Mouse (Mus musculus): Measurements from ENCODE around the gene Hacd2. TPM values are rescaled to one million over a fixed set of nuclear protein-coding genes. Genes with fewer than 3 reads are reported as not detected.

The Hacd2 gene
- total RNA-seq, 2 experiments from 2014 or later, result 31.3 to 38.2 TPM

DNA sequence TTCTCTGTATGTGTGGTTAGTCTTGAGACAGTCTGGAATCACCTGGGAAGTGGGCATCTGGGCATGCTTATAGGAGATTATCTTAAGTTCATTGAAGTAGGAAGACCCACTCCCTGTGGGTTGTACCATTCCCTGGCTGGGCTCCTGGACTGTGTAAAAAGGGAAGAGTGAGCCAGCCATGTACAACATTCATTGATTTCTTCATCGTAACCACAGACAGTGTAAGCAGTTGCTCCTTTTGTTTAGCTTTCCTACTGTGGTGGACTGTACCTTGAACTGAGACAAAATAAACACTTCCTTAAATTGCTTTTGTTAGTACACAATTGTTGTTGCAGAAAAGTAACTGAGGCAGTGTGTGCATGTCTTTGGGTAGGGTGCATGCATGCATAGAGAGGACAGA lies 33.6 kb downstream of the Hacd2 start:
- DNase-seq, result no peak

DNA sequence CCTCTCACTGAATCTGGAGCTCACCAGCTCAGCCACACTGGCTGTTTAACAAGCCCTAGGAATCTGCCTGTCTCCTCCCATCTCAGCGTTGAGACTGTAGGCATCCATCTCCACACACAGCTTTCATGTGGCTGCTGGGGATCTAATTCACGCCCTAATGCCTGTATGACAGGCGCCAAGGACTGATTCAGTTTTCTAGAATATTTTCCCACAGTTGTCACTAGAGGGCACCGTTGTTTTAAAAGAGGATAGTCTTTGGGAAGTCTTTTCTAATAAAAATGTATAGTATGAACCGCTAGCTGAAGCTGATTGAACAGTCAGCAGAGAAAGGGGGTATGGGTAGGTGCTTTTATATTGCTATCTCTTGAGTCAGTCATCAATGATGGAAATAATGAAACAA lies 34.1 kb downstream of the Hacd2 start:
- peak in 1 of 2 experiments; percentile 25 for DNase-seq

DNA sequence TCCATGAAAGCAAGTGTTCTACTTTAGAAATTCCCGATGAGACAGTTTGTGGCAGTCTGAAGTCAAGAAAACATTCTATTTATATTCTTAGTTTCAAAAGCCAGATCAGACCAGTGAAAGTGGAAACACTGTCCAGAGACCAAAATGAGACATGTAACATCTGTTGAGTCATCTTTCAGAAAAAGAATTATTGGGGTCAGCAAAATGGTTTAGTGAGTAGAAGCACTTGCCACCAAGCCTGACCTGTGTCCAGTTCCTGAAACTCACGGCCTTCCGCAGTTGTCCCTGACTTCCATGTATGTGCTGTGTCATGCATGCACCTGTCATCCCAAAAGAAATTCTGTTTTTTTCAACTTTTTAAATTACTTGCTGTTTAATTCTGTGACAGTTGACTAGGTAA lies 34.6 kb downstream of the Hacd2 start:
- DNase-seq, result no peak

GRCm38 (mm10) chr16:35061017-35061416 lies 38.8 kb downstream of the Hacd2 start:
- no peak for DNase-seq

DNA sequence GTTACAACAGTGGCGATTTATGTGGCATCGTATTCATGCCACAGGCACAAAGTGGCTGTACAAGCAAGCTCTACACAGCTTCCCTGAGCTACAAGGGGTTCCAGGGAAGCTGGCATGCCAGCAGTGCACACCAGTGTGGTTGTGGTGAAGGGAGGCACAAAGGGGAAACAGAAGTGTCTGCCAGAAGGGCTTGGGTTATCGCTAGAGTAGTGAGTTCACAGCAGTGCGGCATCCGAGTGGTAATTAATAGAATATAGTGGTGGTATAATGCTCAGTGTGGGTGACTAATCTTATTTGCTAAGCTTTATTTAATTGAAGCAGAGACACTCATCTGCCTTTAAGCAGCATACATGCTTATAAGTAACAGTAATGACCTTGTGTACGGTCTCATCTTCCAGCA lies 43.5 kb downstream of the Hacd2 start:
- no peak for DNase-seq

DNA sequence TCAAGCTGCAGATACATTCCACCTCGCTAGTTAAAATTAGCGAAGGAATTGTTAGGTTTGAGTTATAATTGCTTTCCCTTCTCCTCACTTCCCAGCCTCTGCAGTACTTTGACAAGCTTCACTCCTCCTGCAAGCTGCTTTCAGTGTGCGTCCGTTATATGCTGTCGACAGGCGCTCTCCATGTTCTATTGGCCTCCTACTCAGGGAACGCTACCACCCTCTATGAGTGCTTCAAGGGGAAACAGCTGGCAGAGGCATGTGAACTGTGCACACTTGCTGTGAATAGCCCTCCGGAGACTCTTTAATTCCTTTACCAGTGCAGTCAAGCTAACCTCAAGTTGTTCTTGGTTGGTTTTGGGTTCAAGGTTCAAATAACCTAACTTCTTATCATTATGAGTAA lies 44.9 kb downstream of the Hacd2 start:
- no peak for DNase-seq

GRCm38 (mm10) chr16:35067631-35068030 lies 45.4 kb downstream of the Hacd2 start:
- no peak for DNase-seq

DNA sequence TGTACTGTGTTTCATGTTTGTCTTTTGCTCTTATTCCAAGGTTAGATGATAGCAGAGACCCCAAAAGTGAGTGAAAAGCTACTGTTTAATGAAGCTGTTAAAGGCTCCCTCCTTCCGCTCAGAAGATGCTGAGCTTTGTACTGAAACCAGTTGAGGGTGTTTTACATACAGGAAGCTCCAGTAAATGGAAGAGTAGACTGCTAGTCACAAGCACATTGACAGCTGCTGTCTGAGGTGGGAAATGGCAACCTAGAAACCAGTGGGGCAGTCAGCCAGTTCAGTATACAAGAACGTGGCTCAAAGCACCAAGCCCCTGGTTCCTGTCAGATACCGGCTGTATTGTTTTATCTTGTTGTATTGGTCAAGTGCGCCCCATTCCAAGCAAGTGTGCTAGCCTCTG lies 46.7 kb downstream of the Hacd2 start:
- DNase-seq, result no peak

GRCm38 (mm10) chr16:35074436-35074835 lies 52.2 kb downstream of the Hacd2 start:
- DNase-seq, result no peak

- no peak for DNase-seq
Observed at GRCm38 (mm10) chr16:35075643-35076042, 53.4 kb downstream of the Hacd2 start.

DNA sequence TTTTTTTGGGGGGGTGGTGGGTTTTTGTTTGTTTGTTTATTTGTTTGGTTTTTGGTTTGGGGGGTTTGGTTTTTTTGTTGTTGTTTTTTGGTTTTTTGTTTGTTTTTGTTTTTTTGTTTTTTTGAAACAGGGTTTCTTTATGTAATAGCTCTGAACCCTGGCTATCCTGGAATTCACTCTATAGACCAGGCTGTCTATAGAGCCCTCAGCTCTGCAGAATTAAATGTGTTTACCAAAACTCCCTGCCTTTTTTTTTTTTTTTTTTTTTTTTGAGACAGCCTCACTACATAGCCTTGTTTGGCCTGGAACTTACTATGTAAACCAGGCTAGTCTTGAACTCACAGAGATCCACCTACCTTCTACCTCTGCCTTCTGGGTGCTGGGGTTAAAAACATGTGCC lies 71.3 kb downstream of the Hacd2 start:
- no peak for DNase-seq

DNA sequence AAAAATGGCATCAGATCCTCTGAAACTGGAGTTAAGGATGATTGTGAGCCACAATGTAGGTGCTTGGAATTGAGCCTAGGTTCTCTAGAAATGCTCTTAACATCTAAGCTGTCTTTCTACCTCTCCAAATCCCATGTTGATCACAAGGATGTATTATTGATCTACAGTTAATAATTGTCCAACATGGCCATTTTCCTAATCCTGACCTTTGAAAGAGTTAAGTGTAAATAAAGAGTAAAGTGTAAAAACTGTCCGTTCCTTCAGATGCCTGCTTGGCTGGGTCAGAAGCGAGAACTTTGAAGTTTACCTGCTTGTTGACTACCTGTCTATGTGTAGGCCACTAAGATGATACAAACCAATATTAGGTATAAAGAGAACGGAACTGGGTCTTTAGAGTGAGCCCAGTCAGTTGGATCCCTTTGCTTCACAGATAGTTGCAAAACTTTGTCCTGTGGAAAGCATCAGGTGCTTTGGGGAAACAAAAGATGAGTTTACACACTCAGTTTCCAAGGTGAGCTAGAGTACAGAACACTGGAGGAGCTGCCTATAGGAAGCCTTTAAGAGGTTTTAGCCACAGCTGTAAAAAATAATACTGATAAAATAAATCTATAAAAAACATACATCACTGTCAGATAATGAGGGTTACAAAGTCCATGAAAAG lies 75.8 kb downstream of the Hacd2 start:
- DNase-seq, result no peak

- no peak for DNase-seq
Observed at GRCm38 (mm10) chr16:35101751-35102420, 79.7 kb downstream of the Hacd2 start.

GRCm38 (mm10) chr16:35102866-35103620 lies 80.8 kb downstream of the Hacd2 start:
- no peak for DNase-seq

DNA sequence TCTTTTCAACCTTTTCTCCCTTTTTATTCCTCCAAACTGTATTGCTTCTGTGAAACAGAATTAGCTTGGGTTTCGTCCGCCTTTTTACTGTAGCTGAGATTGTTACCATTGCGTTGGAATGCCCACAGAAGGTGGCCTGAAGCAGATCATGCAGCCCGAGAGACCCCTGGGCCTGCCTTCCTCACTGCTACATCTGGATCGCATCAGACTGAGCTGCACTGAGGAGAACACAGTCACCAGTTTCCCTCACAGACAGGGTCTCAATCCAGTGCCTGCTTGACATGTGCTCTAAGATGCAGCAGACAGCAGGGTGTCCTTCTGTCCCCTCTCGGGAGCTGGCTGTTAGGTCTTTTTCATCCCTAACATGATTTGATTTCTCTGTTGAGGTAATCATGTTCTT lies 85.8 kb downstream of the Hacd2 start:
- no peak for DNase-seq

- DNase-seq, result no peak
Observed at GRCm38 (mm10) chr16:35109156-35109555, 86.9 kb downstream of the Hacd2 start.

GRCm38 (mm10) chr16:35109656-35110291 lies 87.5 kb downstream of the Hacd2 start:
- DNase-seq, result no peak

- DNase-seq, result peak; percentile 84
Observed at GRCm38 (mm10) chr16:35110410-35111142, 88.3 kb downstream of the Hacd2 start.

DNA sequence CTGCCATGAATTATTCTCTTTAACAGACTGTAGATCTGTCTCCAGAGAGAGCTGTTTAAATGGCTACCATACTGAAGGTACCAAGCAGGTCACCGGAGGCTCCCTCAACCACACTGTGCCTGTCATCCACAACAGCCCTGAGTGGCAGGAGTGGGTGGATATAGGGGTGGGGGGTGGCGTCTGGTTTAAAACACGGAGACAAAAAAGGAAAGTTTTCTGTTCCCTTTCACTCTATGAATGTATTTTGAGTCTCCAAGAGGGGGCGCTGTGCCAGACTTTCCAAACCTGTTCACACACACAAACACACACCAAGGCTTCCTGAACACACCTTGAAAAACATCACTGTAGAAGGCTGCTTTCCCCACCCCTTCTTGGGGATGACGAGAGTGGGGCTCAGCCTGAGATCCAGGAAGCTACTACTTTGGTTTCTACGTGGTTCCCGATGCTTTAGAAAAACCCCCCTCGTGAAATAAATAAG lies 89.0 kb downstream of the Hacd2 start:
- DNase-seq, result no peak

DNA sequence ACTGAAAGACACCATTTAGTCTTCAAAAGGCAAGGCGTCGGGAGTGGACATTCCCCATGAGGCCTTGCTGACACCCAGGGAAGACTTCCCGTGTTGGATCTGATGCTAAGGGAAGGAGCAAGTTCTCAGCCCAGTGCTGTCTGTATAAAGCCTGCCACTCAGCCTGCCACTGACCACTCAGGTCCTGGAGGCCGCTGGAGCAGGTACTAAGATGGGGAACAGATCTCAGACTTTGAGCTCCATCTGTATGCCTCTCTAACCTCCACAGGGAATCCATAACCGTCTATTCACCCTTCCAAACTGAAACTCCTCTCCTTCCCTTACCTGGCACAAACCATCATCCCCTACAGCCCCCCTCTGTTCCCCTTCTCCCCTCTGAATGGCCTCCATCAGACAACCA lies 91.3 kb downstream of the Hacd2 start:
- DNase-seq, result no peak

DNA sequence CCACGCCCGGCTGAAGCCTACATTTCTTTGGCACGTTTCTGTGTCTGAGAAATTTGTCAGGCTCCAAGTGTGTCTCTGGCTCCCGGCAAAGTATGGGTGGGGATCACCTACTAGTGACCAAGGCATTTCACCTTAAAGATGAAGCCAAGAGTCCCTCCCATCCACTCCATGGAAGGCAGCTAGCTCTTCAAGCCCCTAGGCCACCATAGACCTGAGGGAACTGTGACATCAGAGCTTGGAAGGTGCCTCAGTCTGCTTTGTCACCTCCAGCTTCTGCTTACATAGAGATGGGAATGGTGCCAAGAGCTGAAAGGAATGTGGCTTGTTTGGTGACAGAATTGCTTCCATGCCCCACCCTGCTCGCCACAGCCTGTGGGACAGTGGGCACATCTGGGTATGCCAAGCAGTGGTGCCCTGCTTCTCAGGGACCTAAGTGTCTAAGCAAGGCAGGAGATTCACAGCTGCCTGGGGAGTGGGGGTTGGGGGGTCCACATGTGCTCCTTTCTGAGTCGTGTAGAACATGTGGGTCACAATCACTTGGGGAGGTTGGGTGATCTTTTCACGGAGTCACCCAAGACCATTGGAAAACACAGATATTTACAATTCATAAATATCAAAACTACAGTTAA lies 94.2 kb downstream of the Hacd2 start:
- no peak for DNase-seq

GRCm38 (mm10) chr16:35117436-35117835 lies 95.2 kb downstream of the Hacd2 start:
- DNase-seq, result no peak
